Mouse (Mus musculus) limb, embryonic 14.5 days (tissue): Measurements from ENCODE around the gene Fndc11. TPM values are rescaled to one million over a fixed set of nuclear protein-coding genes. Genes with fewer than 3 reads are reported as not detected.

Source experiments
- ATAC-seq: fragments of 200-750 bp; cut with Nextera tagmentation; 2 replicates; pipeline ENCODE4 v1.8.0; 2017; ENCODE audit warnings: low read depth, moderate number of reproducible peaks, moderate TSS enrichment; ENCODE audit not compliant: low FRiP score
- DNase-seq: peaks from one replicate; pipeline ENCODE4 v3.0.0-alpha.2; 2015; ENCODE audit warnings: low spot score
- H3K27ac ChIP-seq: fragments of 300-500 bp; sonication (generic); replicated peaks from 2 replicates; pipeline ENCODE4 v1.5.1; 2014; ENCODE audit warnings: low read depth, mild to moderate bottlenecking, low read length, moderate library complexity, mixed read lengths
- H3K27me3 ChIP-seq: fragments of 300-500 bp; sonication (generic); 2 replicates; pipeline ENCODE4 v1.6.1; 2014; ENCODE audit warnings: low read length, mixed read lengths; ENCODE audit not compliant: control insufficient read depth, insufficient read depth
- H3K36me3 ChIP-seq: fragments of 300-500 bp; sonication (generic); 2 replicates; pipeline ENCODE4 v1.6.1; 2014; ENCODE audit warnings: mild to moderate bottlenecking, low read length, moderate library complexity, mixed read lengths; ENCODE audit not compliant: control insufficient read depth, insufficient read depth
- H3K4me1 ChIP-seq: fragments of 300-500 bp; sonication (generic); 2 replicates; pipeline ENCODE4 v1.6.1; 2014; ENCODE audit warnings: antibody characterized with exemption, low read length, mixed read lengths; ENCODE audit not compliant: control insufficient read depth, insufficient read depth
- H3K4me2 ChIP-seq: fragments of 300-500 bp; sonication (generic); replicated peaks from 2 replicates; pipeline ENCODE4 v1.6.1; 2014; ENCODE audit warnings: low read depth, mild to moderate bottlenecking, low read length, moderate library complexity; ENCODE audit not compliant: severe bottlenecking
- H3K4me3 ChIP-seq: fragments of 300-500 bp; sonication (generic); replicated peaks from 2 replicates; pipeline ENCODE4 v1.5.1; 2014; ENCODE audit warnings: low read length
- H3K9ac ChIP-seq: fragments of 300-500 bp; sonication (generic); 2 replicates; pipeline ENCODE4 v1.6.1; 2014; ENCODE audit warnings: mild to moderate bottlenecking, low read depth, low read length, moderate library complexity; ENCODE audit not compliant: severe bottlenecking
- H3K9me3 ChIP-seq: fragments of 300-500 bp; sonication (generic); 2 replicates; pipeline ENCODE4 v1.6.1; 2016; ENCODE audit warnings: low read length; ENCODE audit not compliant: control insufficient read depth
- POLR2A ChIP-seq: fragments of 200-500 bp; IDR thresholded peaks from 2 replicates; pipeline ENCODE4 v1.8.0; 2012; ENCODE audit warnings: inconsistent platforms, mild to moderate bottlenecking, moderate library complexity, borderline replicate concordance; ENCODE audit not compliant: insufficient read depth, insufficient read length; ENCODE audit errors: extremely low read depth
- WGBS: fragments of 180-500 bp; shearing (Covaris S2); extraction: QIAGEN DNeasy Blood & Tissue Kit; methylation state at CpG from one replicate; pipeline ENCODE4 v1.1.7; 2014; 5-methylcytosine and 5-hydroxymethylcytosine counted together
- polyA plus RNA-seq, 2 experiments: library from polyadenylated mRNA; depleted of rRNA in 1 of 2; stranded (reverse) in 1 of 2; unstranded in 1 of 2; fragments of >200 nt; fragmentation: Nextera tagmentation in 1 of 2; extraction: Ambion mirVana in 1 of 2; gene quantifications; 2 replicates each; pipeline versions ENCODE4 v1.2.1 to v1.2.3; 2012 to 2014

Fndc11 gene
- polyA plus RNA-seq, 2 experiments, result 0.28 TPM; not detected in 1

GRCm38 (mm10) chr2:181231171-181231570, 11.4 kb downstream of the Fndc11 start:
- Histone ChIP-seq H3K9ac (no peak overlapping the region), H3K27ac (no peak overlapping the region), H3K4me3 (no peak overlapping the region), H3K4me1 (0 out of 2 replicates have a peak, but pooled peaks cover 2% of the 10 kb centered on the region), H3K36me3 (peaks cover 8% of the 10 kb centered on the region; the same call in 1 of the 2 replicates), H3K27me3 (no peaks in the 10 kb centered on the region), H3K4me2 (no peak overlapping the region), H3K9me3 (no peaks in the 10 kb centered on the region)
- TF ChIP-seq POLR2A, result no peak
- ATAC-seq, result no peak
- 80% methylated on average over 20 of the region's 20 CpGs for WGBS
- DNase-seq, result no peak

GRCm38 (mm10) chr2:181233443-181233842, 13.6 kb downstream of the Fndc11 start:
- ATAC-seq (no peak), DNase-seq (no peak)
- TF ChIP-seq POLR2A, result no peak
- Histone ChIP-seq H3K27me3 (no peaks in the 10 kb centered on the region), H3K27ac (no peak overlapping the region), H3K4me2 (no peak overlapping the region), H3K36me3 (peaks cover 12% of the 10 kb centered on the region; the same call in 1 of the 2 replicates), H3K9me3 (no peaks in the 10 kb centered on the region), H3K9ac (no peak overlapping the region), H3K4me3 (no peak overlapping the region), H3K4me1 (no peaks in the 10 kb centered on the region)
- WGBS, result 89% methylated on average over 15 of the region's 15 CpGs

- ATAC-seq (no peak), DNase-seq (no peak)
- H3K4me2 ChIP-seq, result no peak overlapping the region
- H3K4me1 ChIP-seq, result no peaks in the 10 kb centered on the region
- TF ChIP-seq POLR2A, result no peak
- 91% methylated on average over 11 of the region's 11 CpGs for WGBS
- no peak overlapping the region for H3K9ac ChIP-seq
- H3K36me3 ChIP-seq, result peaks cover 12% of the 10 kb centered on the region; the same call in 1 of the 2 replicates
- H3K27ac ChIP-seq, result no peak overlapping the region
- no peak overlapping the region for H3K4me3 ChIP-seq
- no peaks in the 10 kb centered on the region for H3K9me3 ChIP-seq
- no peaks in the 10 kb centered on the region for H3K27me3 ChIP-seq
These were observed 14.9 kb downstream of the Fndc11 start for GRCm38 (mm10) chr2:181234680-181235079.

- H3K36me3 ChIP-seq, result peaks cover 12% of the 10 kb centered on the region; the same call in 1 of the 2 replicates
- H3K9ac ChIP-seq, result no peak overlapping the region
- DNase-seq (no peak), ATAC-seq (no peak)
- no peak overlapping the region for H3K4me3 ChIP-seq
- no peak overlapping the region for H3K27ac ChIP-seq
- no peak overlapping the region for H3K4me2 ChIP-seq
- WGBS, result 84% methylated on average over 23 of the region's 23 CpGs
- no peaks in the 10 kb centered on the region for H3K27me3 ChIP-seq
- H3K9me3 ChIP-seq, result no peaks in the 10 kb centered on the region
- H3K4me1 ChIP-seq, result no peaks in the 10 kb centered on the region
- no peak for TF ChIP-seq POLR2A
These were observed 16.1 kb downstream of the Fndc11 start for GRCm38 (mm10) chr2:181235681-181236566.

- Histone ChIP-seq H3K27ac (no peak overlapping the region), H3K27me3 (no peaks in the 10 kb centered on the region), H3K36me3 (peaks cover 12% of the 10 kb centered on the region; the same call in 1 of the 2 replicates), H3K4me2 (no peak overlapping the region), H3K9ac (no peak overlapping the region), H3K4me3 (no peak overlapping the region), H3K4me1 (peaks cover 6% of the 10 kb centered on the region), H3K9me3 (no peaks in the 10 kb centered on the region)
- no peak for ATAC-seq
- no peak for TF ChIP-seq POLR2A
- WGBS, result 90% methylated on average over 17 of the region's 17 CpGs
- no peak for DNase-seq
These were observed 17.6 kb downstream of the Fndc11 start for GRCm38 (mm10) chr2:181237251-181238014.
